Mouse (Mus musculus) layer of hippocampus, postnatal 10 days (tissue): ENCODE data around the gene Smpd2. TPM values are rescaled to one million over a fixed set of nuclear protein-coding genes. Genes with fewer than 3 reads are reported as not detected.

Experiments used
- DNase-seq, 2 experiments: peaks; one replicate each; pipeline ENCODE4 v3.0.0; 2021; ENCODE audit warnings: low spot score in 2 of 2
- total RNA-seq, 2 experiments: library from RNA; stranded (reverse); gene quantifications; 2 replicates each; pipeline ENCODE4 v1.2.3; 2021

Gene Smpd2
- total RNA-seq, 2 experiments from 2014 or later = 21.2 to 26.2 TPM

GRCm38 (mm10) chr10:41459990-41460389 is 30.2 kb downstream of the Smpd2 start:
- DNase-seq = no peak

GRCm38 (mm10) chr10:41452791-41453190 is 37.4 kb downstream of the Smpd2 start:
- no peak for DNase-seq

- no peak for DNase-seq
These were observed 38.5 kb downstream of the Smpd2 start for GRCm38 (mm10) chr10:41451656-41452055.

GRCm38 (mm10) chr10:41450780-41451522 is 39.2 kb downstream of the Smpd2 start:
- DNase-seq = no peak

- peak; percentile 93 to 95 for DNase-seq
These were observed 40.0 kb downstream of the Smpd2 start, which contains the start of gene Zbtb24 for GRCm38 (mm10) chr10:41450137-41450670. Gene Zbtb24 (plus strand): TSS chr10:41450383.

GRCm38 (mm10) chr10:41449684-41450083 is 40.5 kb downstream of the Smpd2 start:
- DNase-seq = peak in 1 of 2 experiments; percentile 18

- no peak for DNase-seq
These were observed 42.0 kb downstream of the Smpd2 start for GRCm38 (mm10) chr10:41448216-41448615.

Other genes with a start within 250 kb of the Smpd2 start
- gene Fig4, start 187.1 kb downstream of the Smpd2 start, total RNA-seq = 10 to 100 TPM; 36.4 to 36.5 TPM
- gene Ak9, start 186.4 kb downstream of the Smpd2 start, total RNA-seq = under 1 TPM; 0.62 to 0.69 TPM
- 10 to 100 TPM; 16.3 to 17.2 TPM for gene Zbtb24, start 40.0 kb downstream of the Smpd2 start, total RNA-seq
- 10 to 100 TPM; 41.9 to 42.5 TPM for gene Mical1, start 14.1 kb downstream of the Smpd2 start, total RNA-seq
- 1 to 10 TPM; 6.9 to 7.8 TPM for gene Ppil6, start 70 bp upstream of the Smpd2 start, total RNA-seq
- gene Cd164, start 29.0 kb upstream of the Smpd2 start, total RNA-seq = 10 to 100 TPM; 46.7 to 50.9 TPM
- 1 to 10 TPM; 1.6 to 2.3 TPM for gene Ccdc162, start 226.3 kb upstream of the Smpd2 start, total RNA-seq